Mouse (Mus musculus) bone marrow macrophage, adult 2 months (primary cell): ENCODE measurements at regions not wholly inside any gene's neighbourhood (a gene's known extent, or its start where the extent isn't known, plus 50 kb on each side); places are given as distances from the start of the nearest gene placed in this dataset.

Source experiments
- CTCF ChIP-seq: IDR thresholded peaks from 2 replicates; pipeline ENCODE4 v1.5.1; 2012; ENCODE audit warnings: low read depth, mild to moderate bottlenecking, low read length, moderate library complexity
- POLR2A ChIP-seq: IDR thresholded peaks from 2 replicates; pipeline ENCODE4 v1.6.1; 2012; ENCODE audit warnings: mild to moderate bottlenecking, low read depth, low read length, borderline replicate concordance

DNA sequence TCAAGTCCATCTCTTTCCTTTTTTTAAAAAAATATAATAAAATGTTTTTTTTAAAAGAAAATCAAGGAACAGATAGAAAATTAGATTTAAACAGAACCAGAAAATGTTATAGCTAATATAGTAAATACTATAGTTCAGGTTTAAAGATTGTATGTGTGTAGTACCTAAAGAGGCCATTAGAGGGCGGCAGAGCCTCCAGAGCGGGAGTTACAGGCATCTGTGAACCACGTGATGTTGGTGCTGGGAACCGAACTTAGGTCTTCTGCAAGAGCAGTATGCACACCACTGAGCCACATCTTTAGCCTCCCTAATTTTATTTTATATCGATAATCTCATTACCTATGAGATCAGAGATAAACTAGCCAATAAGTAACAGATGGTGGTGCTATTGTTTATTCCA, 178.4 kb upstream of the Ankrd50 start:
- TF ChIP-seq POLR2A (no peak), CTCF (peak; percentile 44; the same call in 1 of the 2 replicates)
